Mouse (Mus musculus) lung, postnatal 0 days (tissue): Measurements from ENCODE around the gene Ankrd2. TPM values are rescaled to one million over a fixed set of nuclear protein-coding genes. Genes with fewer than 3 reads are reported as not detected.
"Not testable (repeated sequence)": the region's sequence is repeated elsewhere in the genome, so short reads cannot be mapped to it uniquely, and the experiment has no call there.

Experiments
- ATAC-seq: fragments of 200-750 bp; cut with Nextera tagmentation; 2 replicates; pipeline ENCODE4 v1.8.0; 2017; ENCODE audit warnings: moderate library complexity
- DNase-seq: peaks from one replicate; pipeline ENCODE4 v3.0.0-alpha.2; 2016; ENCODE audit warnings: low spot score
- H3K27ac ChIP-seq: fragments of 300-500 bp; sonication (generic); 2 replicates; pipeline ENCODE4 v1.5.1; 2014; ENCODE audit warnings: antibody characterized with exemption, mild to moderate bottlenecking, low read length, mixed read lengths
- H3K27me3 ChIP-seq: fragments of 300-500 bp; sonication (generic); replicated peaks from 2 replicates; pipeline ENCODE4 v1.6.1; 2014; ENCODE audit warnings: low read length, mixed read lengths; ENCODE audit not compliant: insufficient read depth
- H3K36me3 ChIP-seq: fragments of 300-500 bp; sonication (generic); 2 replicates; pipeline ENCODE4 v1.6.1; 2014; ENCODE audit warnings: low read length, mixed read lengths; ENCODE audit not compliant: insufficient read depth
- H3K4me1 ChIP-seq: fragments of 300-500 bp; sonication (generic); 2 replicates; pipeline ENCODE4 v1.6.1; 2014; ENCODE audit warnings: antibody characterized with exemption, low read depth, low read length, mixed read lengths; ENCODE audit not compliant: insufficient read depth
- H3K4me2 ChIP-seq: fragments of 300-500 bp; sonication (generic); replicated peaks from 2 replicates; pipeline ENCODE4 v1.6.1; 2014; ENCODE audit warnings: low read depth, mild to moderate bottlenecking, low read length, moderate library complexity, mixed read lengths
- H3K4me3 ChIP-seq: fragments of 300-500 bp; sonication (generic); 2 replicates; pipeline ENCODE4 v1.5.1; 2014; ENCODE audit warnings: low read depth, low read length
- H3K9ac ChIP-seq: fragments of 300-500 bp; sonication (generic); replicated peaks from 2 replicates; pipeline ENCODE4 v1.6.1; 2014; ENCODE audit warnings: low read depth, mild to moderate bottlenecking
- H3K9me3 ChIP-seq: fragments of 300-500 bp; sonication (generic); 2 replicates; pipeline ENCODE4 v1.6.1; 2016; ENCODE audit warnings: low read length, mixed read lengths
- CTCF ChIP-seq: IDR thresholded peaks from 2 replicates; pipeline ENCODE4 v1.5.1; 2016; ENCODE audit warnings: antibody characterized with exemption, mild to moderate bottlenecking
- EP300 ChIP-seq: IDR thresholded peaks from 2 replicates; pipeline ENCODE4 v1.6.1; 2016; ENCODE audit warnings: antibody characterized with exemption, mild to moderate bottlenecking, control low read depth
- WGBS: fragments of 180-500 bp; shearing (Covaris S2); extraction: QIAGEN DNeasy Blood & Tissue Kit; methylation state at CpG from one replicate; pipeline ENCODE4 v1.1.7; 2014; 5-methylcytosine and 5-hydroxymethylcytosine counted together
- polyA plus RNA-seq: library from polyadenylated mRNA; unstranded; fragments of >200 nt; fragmentation: Nextera tagmentation; extraction: Ambion mirVana; gene quantifications from 2 replicates; pipeline ENCODE4 v1.2.1, GENCODE M21; 2015

The Ankrd2 gene
- polyA plus RNA-seq, 1 experiment from 2014 or later, result 0.53 TPM

DNA sequence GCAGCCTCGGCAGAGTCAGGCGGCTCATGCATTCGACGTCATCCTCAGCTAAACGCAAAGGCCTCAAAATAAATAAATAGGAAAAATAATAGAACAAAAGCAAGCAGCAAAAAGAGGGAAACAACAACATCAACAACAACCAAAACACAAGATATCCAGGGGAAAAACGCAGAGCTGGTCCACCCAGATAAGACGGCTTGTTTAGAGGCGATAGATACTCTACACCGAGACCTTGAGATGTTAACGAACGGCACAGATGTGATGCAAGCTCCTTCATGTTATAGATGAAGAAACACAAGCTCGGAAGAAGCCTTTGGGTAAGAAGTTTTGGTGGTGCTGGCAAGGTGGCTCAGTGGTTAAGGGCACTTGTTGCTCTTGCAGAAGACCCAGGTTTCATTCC, 43.2 kb downstream of the Ankrd2 start:
- TF ChIP-seq EP300 (no peak), CTCF (no peak)
- H3K4me1 ChIP-seq, result no peaks in the 10 kb centered on the region

DNA sequence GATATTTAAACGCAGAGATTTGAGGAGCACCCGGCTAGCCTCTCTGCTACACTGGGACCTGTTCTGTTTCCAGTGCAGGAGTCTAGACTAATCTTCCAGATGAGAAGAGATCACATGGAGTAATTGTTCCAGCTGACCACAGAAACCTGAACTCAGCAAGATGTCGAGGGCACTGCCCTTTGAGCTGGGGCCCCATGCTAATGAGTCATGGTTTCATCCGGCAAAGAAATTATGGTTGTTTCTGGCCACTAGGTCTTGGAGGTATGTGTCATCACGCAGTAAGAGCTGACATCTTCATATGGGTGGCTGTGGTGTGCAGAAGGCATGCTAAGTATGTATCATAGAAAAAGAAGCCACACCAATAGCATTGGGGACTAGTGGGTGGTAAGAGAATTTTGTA, 44.1 kb downstream of the Ankrd2 start:
- Histone ChIP-seq H3K27ac (no peak overlapping the region), H3K27me3 (no peaks in the 10 kb centered on the region), H3K9ac (no peak overlapping the region), H3K4me3 (no peak overlapping the region), H3K4me1 (no peaks in the 10 kb centered on the region), H3K4me2 (no peak overlapping the region), H3K36me3 (no peaks in the 10 kb centered on the region), H3K9me3 (no peaks in the 10 kb centered on the region)
- ATAC-seq (no peak), DNase-seq (no peak)
- TF ChIP-seq CTCF (no peak), EP300 (no peak)
- 79% methylated on average over 5 of the region's 5 CpGs for WGBS

More for the DNA sequence above, 43.2 kb downstream of the Ankrd2 start:
- WGBS, result 92% methylated on average over 12 of the region's 12 CpGs
- H3K27me3 ChIP-seq, result no peaks in the 10 kb centered on the region
- no peaks in the 10 kb centered on the region for H3K9me3 ChIP-seq
- ATAC-seq, result no peak
- H3K36me3 ChIP-seq, result no peaks in the 10 kb centered on the region
- no peak overlapping the region for H3K4me3 ChIP-seq
- no peak overlapping the region for H3K27ac ChIP-seq
- H3K9ac ChIP-seq, result no peak overlapping the region
- no peak overlapping the region for H3K4me2 ChIP-seq
- no peak for DNase-seq

DNA sequence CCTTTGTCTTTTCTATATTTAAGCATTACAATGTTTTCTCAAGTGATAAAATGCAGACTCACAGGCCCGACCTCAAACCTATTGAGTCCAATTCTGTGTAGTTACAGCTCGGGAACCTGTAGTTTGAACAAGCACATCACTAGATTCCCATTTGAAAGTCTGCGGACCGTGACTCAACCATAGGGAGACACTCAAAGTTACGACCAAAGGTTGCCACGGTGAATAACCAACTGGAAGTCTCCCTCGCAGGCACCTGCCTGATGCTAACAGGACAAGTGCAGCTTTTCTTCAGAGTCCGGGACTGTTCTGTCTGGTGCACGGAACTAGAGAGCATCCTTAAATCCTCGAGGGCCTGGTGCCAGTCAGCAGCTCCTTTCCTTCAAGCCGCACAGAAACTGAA, 44.7 kb downstream of the Ankrd2 start:
- Histone ChIP-seq H3K4me3 (no peak overlapping the region), H3K27ac (no peak overlapping the region), H3K36me3 (no peaks in the 10 kb centered on the region), H3K4me2 (no peak overlapping the region), H3K9me3 (no peaks in the 10 kb centered on the region), H3K9ac (no peak overlapping the region), H3K27me3 (no peaks in the 10 kb centered on the region), H3K4me1 (0 out of 2 replicates have a peak, but pooled peaks cover 1% of the 10 kb centered on the region)
- DNase-seq (no peak), ATAC-seq (no peak)
- 84% methylated on average over 11 of the region's 11 CpGs for WGBS
- TF ChIP-seq CTCF, result no peak
- TF ChIP-seq EP300, result no peak

DNA sequence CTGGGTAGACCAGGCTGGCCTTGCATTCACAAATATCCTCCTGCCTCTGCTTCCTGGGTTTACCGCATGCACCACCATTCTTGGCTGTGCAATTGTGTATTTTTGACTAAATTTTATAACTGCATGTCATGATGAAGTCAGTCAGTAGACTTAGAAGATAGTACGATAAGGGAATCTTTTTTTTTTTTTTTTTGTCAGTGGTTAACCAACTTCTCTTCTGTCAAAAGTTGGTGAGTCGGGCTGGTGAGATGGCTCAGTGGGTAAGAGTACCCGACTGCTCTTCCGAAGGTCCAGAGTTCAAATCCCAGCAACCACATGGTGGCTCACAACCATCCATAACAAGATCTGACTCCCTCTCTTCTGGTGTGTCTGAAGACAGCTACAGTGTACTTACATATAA, 45.8 kb downstream of the Ankrd2 start:
- H3K27ac ChIP-seq, H3K9me3 ChIP-seq, DNase-seq, H3K4me1 ChIP-seq, H3K9ac ChIP-seq, ATAC-seq, H3K27me3 ChIP-seq, H3K4me3 ChIP-seq, H3K36me3 ChIP-seq, H3K4me2 ChIP-seq: not testable (repeated sequence)
- WGBS, result 87% methylated on average over 5 of the region's 5 CpGs

DNA sequence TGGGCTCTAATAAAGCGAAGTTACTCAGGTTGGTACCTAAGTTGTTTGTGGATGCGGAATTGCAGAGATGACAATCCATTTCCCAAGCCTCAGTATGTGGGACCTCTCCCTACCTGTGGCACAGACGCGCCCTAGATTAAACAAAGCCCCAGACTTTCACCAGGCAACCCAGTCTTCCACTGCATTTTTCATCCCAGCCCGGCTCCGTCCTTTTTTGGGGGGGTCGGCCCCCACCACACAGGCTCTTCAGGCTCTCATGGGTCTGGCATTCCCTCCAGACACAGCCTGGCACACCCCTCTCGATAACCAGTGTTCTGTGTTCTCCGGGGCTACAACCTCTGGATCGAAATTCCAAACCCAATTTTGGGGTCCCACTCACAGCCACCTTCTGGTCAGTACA, 49.9 kb downstream of the Ankrd2 start:
- WGBS, result 6% methylated on average over 10 of the region's 10 CpGs
- ATAC-seq (no peak), DNase-seq (no peak)
- no peak overlapping the region for H3K27ac ChIP-seq
- peaks cover 14% of the 10 kb centered on the region; the same call in 1 of the 2 replicates for H3K4me1 ChIP-seq
- H3K9ac ChIP-seq, result peak overlapping the region; percentile 29; the same call in 1 of the 2 replicates
- no peak for TF ChIP-seq EP300
- no peaks in the 10 kb centered on the region for H3K27me3 ChIP-seq
- H3K9me3 ChIP-seq, result no peaks in the 10 kb centered on the region
- H3K4me2 ChIP-seq, result peak overlapping the region; percentile 68
- no peaks in the 10 kb centered on the region for H3K36me3 ChIP-seq
- peak overlapping the region; percentile 39 for H3K4me3 ChIP-seq

DNA sequence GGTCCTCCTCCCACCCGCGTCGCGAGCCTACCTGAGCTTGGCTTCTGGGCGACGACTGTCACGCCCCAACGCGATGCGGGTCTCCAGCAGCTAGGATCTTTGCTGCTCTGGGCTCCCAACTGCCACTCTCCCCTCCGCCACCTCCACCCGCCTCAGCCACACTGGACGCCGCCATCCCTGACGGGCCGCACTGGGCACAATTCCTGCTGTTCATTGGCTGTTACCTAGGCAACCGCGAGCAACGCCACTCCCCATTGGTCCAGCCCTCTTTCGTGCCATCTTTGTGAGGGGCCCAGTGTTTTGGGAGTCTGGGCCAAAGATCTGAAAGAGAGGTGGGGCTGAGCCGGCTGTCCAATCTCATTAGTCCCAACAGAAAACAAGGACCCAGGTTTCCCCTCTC, 50.4 kb downstream of the Ankrd2 start, which contains the start of gene Morn4:
TSS of gene Morn4 (minus strand) at position 192 of the 400 bp plus-strand sequence.
- H3K27ac ChIP-seq, result no peak within 1 kb of the TSS

More for the DNA sequence above, 50.4 kb downstream of the Ankrd2 start, which contains the start of gene Morn4:
- peak within 1 kb of the TSS; percentile 29; the same call in 1 of the 2 replicates for H3K9ac ChIP-seq
- H3K4me2 ChIP-seq, result peak within 1 kb of the TSS; percentile 68
- ATAC-seq (peak; percentile 24), DNase-seq (peak; percentile 83)
- no peak for TF ChIP-seq EP300
- no peak for TF ChIP-seq CTCF
- H3K9me3 ChIP-seq, result no peaks in the 10 kb centered on the region
- peaks cover 14% of the 10 kb centered on the region; the same call in 1 of the 2 replicates for H3K4me1 ChIP-seq
- H3K36me3 ChIP-seq, result no peaks in the 10 kb centered on the region
- H3K27me3 ChIP-seq, result no peaks in the 10 kb centered on the region
- peak within 1 kb of the TSS; percentile 39 for H3K4me3 ChIP-seq
- WGBS, result under 1% methylated on average over 21 of the region's 21 CpGs
